ENCODE assay signal across 11 mouse cellular contexts in genomic region chr6:126134155-126134906, GRCm38 (mm10). TPM values are rescaled to one million over a fixed set of nuclear protein-coding genes. Genes with fewer than 3 reads are reported as not detected.
DNase-seq lines count a peak whose midpoint lies in the region; TF ChIP-seq lines count a peak whose summit lies in the region.
"Had no signal": no experiment of that assay in that cellular context is flagged by ENCODE, and none has a peak within 500 bp of the region (broad histone marks: within the 10 kb centered on the region; RNA-seq: fewer than 3 reads in every experiment).

No protein-coding gene starts in this region.

- no peak for TF ChIP-seq CTCF in layer of hippocampus, adult 2 months (conservative IDR thresholded peaks at IDR 0.05)

- peak overlapping the region; percentile 29 for H3K4me3 ChIP-seq in limb, embryonic 10.5 days
- no peak overlapping the region for H3K4me3 ChIP-seq in layer of hippocampus, adult 2 months
- H3K4me3 ChIP-seq: heart, embryonic 13.5 days; midbrain, embryonic 12.5 days had no signal

- peak overlapping the region; percentile 80 for H3K27ac ChIP-seq in limb, embryonic 10.5 days
- H3K27ac ChIP-seq in layer of hippocampus, adult 2 months: no peak overlapping the region
- H3K27ac ChIP-seq: heart, embryonic 13.5 days; midbrain, embryonic 12.5 days; stomach, postnatal 0 days had no signal

- peaks cover 30% of the 10 kb centered on the region for H3K4me1 ChIP-seq in limb, embryonic 10.5 days
- H3K4me1 ChIP-seq: midbrain, embryonic 12.5 days had no signal

- WGBS in limb, embryonic 10.5 days: 41% methylated on average over 19 of the region's 19 CpGs

- H3K36me3 ChIP-seq in limb, embryonic 10.5 days: peaks cover 20% of the 10 kb centered on the region
- H3K36me3 ChIP-seq: heart, embryonic 13.5 days; midbrain, embryonic 12.5 days had no signal

- H3K9me3 ChIP-seq in limb, embryonic 10.5 days (replicated peaks): no peaks in the 10 kb centered on the region
- H3K9me3 ChIP-seq: heart, embryonic 13.5 days; midbrain, embryonic 12.5 days had no signal

- DNase-seq in adrenal gland, adult 2 months: peak; percentile 32
- no peak for DNase-seq in adrenal gland, postnatal 4 days (ENCODE audit: low spot score in 2 of 2)
- peak; percentile 58 for DNase-seq in embryo, embryonic 10 days (ENCODE audit: low spot score)
- peak; percentile 25 for DNase-seq in kidney, adult 18-20 months
- DNase-seq in limb, embryonic 10.5 days (ENCODE audit: low spot score): peak; percentile 83
- DNase-seq in layer of hippocampus, adult 2 months (ENCODE audit: low spot score in 2 of 2): no peak
- no peak for DNase-seq in cerebellum, postnatal 4 days (ENCODE audit: low spot score in 2 of 2)
- DNase-seq in left cerebral cortex, adult 11 months (ENCODE audit: low spot score): no peak

- H3K27me3 ChIP-seq in limb, embryonic 10.5 days (ENCODE audit: low read depth, poor library complexity, severe bottlenecking): no peaks in the 10 kb centered on the region
- H3K27me3 ChIP-seq: heart, embryonic 13.5 days; midbrain, embryonic 12.5 days had no signal

RNA-seq across cellular contexts. Expression of gene Ntf3, which starts 32.4 kb away (rescaled TPM):
- 1 to 10 TPM; 2.2 to 3.2 TPM for total RNA-seq in adrenal gland, adult 2 months (2021)
- polyA plus RNA-seq in adrenal gland, adult 2 months (2012; rRNA removed): 0.82 and 1.0 TPM in 2 replicates
- 1 to 10 TPM in 1 of 2 experiments, under 1 TPM in 1; 0.85 to 1.5 TPM for total RNA-seq in adrenal gland, postnatal 4 days (2021)
- polyA plus RNA-seq in limb, embryonic 10.5 days (2016; fragmentation: Nextera tagmentation; extraction: Ambion mirVana): 13.7 and 22.9 TPM in 2 replicates
- 10 to 100 TPM; 12.5 to 14.0 TPM for total RNA-seq in layer of hippocampus, adult 2 months (2021)

Comparison
In these comparisons a context has a peak if more than half of its experiments do, and no peak if none do; other contexts are left out.
1. DNase-seq: peak in adrenal gland, adult 2 months (single experiment), embryo, embryonic 10 days (single experiment), kidney, adult 18-20 months (single experiment) and limb, embryonic 10.5 days (single experiment); none in adrenal gland, postnatal 4 days (0 of 2), layer of hippocampus, adult 2 months (0 of 2), cerebellum, postnatal 4 days (0 of 2) and left cerebral cortex, adult 11 months (single experiment).